Mouse (Mus musculus) heart, adult 9 months (tissue): ENCODE data around the gene Pdpn.
"Not testable (repeated sequence)": the region's sequence is repeated elsewhere in the genome, so short reads cannot be mapped to it uniquely, and the experiment has no call there.

Experiments
- DNase-seq, 2 experiments: peaks; one replicate each; pipeline ENCODE4 v3.0.0; 2022; ENCODE audit warnings: low spot score in 2 of 2

The Pdpn gene

GRCm38 (mm10) chr4:143299325-143300070 lies at the start of gene Pdpn:
TSS of gene Pdpn (minus strand) at chr4:143299564.
- peak; percentile 29 to 55 for DNase-seq

GRCm38 (mm10) chr4:143348678-143349077 lies 49.3 kb upstream of the Pdpn start:
- no peak for DNase-seq

DNA sequence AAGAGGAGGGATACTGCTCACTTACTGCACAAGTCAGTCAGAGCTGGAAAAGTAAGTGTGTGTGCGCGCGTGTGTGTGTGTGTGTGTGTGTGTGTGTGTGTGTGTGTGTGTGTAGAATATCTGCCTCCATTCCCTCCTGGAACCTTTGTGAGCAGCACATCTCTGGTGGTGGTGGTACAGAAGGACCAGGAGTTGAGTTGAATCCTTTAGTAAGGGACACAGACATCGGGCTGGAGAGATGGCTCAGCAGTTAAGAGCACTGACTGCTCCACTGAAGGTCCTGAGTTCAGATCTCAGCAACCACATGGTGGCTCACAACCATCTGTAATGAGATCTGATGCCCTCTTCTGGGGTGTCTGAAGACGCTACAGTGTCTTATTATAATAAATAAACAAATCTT lies 46.1 kb upstream of the Pdpn start:
- not testable (repeated sequence) for DNase-seq

DNA sequence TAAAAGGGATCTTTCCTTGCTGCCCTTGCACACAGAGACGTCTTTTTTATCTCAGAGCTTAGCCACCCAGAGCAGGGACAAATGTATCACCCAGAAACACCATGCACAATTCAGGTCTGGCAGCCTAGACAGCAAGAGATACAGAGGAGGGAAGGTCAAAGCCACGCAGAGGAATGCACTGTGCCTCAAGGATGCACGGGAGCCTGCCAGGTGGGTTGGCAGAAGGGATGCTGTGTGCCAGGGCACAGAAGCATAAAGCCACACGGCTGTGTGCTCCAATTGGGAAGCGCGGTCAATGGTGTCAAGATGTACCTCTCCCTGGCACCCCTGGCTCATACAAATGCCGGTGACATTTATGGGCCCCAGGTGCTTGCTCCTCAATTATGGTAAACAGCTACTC lies 42.1 kb upstream of the Pdpn start:
- DNase-seq, result no peak

- no peak for DNase-seq
Measured at GRCm38 (mm10) chr4:143339808-143340207, 40.4 kb upstream of the Pdpn start.

DNA sequence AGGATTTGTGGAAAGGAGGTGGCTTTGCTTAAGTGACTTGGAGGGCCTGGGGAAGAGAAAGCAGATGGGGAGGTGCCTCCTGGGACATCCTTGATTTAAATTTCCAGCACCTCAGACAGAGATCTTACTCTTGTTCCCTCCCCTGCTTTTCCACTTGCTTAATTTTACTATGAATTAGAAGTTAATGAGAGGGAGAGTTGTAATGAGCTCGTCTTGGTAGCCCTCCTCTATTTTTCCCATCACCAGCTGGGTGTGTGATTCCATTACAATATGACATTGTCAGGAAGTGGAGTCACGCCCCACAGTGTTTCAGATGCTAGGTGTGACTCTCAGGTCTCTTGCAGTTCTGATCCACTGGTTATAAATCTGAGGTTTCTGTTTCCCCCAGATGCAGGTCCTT lies 36.7 kb upstream of the Pdpn start:
- no peak for DNase-seq

DNA sequence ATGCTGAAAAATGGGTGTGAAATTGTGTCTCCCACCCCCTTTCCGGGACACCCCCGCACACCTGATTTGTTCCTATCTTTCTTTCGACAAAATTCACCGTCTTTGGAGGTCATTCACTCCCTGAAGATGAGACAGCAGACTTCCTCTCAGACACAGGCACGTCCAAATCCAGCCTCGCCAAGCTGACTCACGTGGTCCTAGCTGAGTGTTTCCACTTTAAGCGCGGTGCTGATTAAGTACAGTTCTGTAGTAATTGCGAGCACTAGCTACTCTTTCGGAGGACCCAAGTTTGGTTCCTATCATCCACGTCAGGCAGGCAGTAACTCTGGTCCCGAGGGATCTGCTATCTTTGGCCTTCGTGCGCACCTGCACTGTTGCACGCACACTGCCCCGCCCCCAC lies 35.6 kb upstream of the Pdpn start:
- DNase-seq, result peak in 1 of 2 experiments; percentile 7

DNA sequence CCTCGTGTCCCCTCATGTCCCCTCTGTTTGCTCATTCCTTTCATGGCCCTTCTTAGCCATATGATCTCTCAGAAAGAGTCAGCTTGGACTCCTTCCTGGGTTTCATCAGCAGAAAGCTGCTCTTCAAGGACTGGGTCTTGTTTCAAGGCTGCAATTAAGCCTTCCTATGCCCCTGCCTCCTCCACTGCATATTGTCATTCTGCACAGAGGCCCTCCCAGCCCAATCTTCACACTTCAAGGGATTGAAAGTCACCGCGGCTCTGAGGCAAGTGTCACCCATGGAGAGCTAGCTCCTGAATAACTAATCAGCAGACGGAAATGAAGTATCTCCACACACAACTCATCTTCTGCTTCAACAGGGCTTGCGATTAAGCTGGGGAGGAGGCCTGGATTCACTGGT lies 34.8 kb upstream of the Pdpn start:
- DNase-seq, result no peak

- no peak for DNase-seq
Measured at GRCm38 (mm10) chr4:143331787-143332186, 32.4 kb upstream of the Pdpn start.

DNA sequence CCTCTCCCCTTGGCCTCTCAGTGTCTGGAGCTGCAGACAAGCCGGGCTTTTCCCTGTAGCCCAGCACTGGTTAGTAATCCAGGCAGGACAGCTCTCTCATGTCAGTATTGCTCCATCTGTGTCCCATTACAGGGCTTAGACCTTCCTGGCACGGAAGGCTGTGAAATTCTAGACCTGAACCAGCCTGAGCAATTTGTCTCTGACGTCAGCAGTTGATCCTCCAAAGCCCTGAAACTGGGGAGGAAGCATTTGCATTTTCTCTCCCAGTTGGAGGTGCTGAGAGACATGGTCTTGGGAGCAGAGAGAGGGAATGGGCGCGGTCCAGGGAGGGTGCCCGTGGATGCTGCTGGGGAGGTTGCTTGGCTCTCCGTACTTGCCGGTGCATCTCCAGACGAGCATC lies 31.2 kb upstream of the Pdpn start:
- DNase-seq, result peak; percentile 4 to 10

GRCm38 (mm10) chr4:143325625-143325941 lies 26.2 kb upstream of the Pdpn start:
- peak; percentile 27 to 63 for DNase-seq

DNA sequence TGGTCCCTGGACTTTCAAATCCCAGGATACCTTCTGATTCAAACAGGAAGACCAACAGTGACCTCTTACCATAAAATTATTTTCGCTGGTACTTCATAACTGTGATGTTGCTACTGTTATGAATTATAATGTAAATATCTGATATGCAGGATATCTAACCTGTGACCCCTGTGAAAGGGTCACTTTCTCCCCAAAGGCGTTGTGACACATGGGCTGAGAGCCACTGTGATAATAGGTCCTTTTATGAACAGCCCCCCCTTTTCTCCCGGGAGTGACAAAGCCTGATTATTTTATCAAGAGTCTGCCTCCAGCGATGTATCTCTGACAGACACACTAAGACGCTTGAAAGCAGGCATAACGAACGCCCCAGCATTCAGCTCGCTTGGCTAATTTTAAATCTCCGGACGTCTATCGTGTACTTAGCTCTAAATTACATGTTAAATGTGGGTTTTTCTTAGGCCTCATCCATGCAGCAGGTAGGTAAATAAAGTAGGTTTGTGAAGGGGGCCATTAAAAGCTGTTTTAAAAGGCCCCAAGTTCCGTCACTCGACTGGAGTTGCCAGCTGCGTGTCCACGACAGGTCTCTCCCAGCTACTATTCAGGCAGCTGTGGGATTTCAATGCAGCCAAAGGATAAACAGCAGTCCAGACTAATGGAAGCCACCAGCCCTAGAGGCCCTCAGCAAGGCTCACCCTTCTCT lies 25.7 kb upstream of the Pdpn start:
- no peak for DNase-seq

DNA sequence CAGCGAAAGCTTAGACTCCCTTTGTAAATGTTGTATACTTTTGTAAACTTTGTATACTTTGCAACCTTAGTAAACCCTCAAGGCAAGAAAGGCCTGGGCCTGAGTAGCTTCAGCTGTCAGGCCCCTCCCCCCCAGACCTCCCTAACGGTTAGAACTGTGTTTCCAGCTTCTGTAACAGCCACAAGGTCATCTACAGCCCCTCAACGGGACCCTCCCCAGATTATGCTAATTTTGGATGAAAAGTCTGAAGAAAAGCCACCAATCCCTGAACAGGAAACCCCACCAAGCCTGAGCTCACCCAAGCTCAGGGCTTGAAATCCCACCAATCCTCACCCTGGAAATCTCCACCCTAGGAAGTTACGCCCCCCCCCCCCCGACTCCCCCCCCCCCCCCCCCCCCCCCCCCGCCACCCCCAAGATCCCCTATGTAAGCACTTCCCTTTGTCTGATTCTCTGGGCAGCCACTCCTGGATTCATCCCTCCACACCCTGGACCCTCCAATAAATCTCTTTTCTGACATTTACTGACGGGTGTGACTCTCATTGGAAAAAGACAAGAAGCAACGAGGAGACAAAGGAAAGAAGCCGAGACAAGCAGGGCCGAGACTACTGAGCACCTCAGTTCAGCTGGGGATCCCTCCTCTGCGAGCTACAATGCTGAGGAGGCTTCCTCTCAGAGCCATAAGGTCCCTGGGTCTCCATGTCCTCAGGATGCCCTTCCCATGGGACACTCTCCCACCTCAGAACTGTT lies 25.0 kb upstream of the Pdpn start:
- no peak for DNase-seq

DNA sequence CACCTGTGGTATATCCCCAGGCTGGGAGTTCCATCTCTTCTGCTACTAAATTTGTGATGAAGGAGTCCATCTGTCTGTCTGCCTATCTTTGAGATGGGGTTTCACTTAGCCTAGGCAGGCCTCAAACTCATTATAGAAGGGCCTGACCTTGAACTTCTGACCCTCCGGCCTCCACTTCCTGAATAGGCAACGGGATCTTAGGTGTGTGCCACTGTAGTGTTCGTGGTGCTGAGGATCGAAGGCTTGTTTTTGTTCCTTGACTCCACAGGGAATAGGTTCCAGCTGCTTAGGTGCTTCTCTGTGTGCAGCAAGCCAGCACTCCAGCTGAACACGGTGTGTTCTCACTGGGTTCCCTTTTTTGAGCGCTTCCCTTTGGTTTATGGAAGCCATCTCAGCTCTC lies 13.9 kb upstream of the Pdpn start:
- no peak for DNase-seq

- DNase-seq, result no peak
Measured at GRCm38 (mm10) chr4:143311341-143311740, 12.0 kb upstream of the Pdpn start.

- DNase-seq, result no peak
Measured at GRCm38 (mm10) chr4:143305987-143306772, 6.8 kb upstream of the Pdpn start.

- no peak for DNase-seq
Measured at GRCm38 (mm10) chr4:143305031-143305430, 5.7 kb upstream of the Pdpn start.

DNA sequence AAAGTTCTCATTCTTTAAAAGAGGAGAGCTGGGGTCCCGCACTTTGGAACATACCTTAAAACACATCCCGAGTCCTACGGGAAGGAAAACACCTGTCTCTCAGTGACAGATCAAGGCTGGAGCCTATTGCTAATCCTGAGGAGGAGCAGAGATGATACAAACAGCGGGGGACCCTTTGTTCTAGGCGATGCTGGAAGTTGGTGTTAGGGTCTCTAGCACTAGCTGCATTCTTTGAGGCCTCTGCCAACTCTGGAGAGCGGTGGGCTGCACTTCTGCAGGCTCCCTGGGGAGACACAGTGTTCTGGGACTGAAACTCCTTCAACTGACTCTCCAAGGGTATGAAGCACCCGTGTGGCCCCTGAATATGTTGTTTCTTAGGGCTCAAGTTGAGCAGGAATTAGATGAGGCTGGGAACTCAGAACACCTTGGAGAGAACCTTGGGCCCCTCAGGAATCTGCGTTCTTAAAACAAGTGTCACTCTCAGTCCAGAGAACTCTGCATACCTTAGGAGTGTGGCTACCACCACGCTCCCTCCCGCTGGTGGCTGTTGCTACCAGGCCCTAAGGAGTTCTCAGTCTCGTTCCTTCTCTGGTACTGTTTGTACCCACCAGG lies 3.0 kb upstream of the Pdpn start:
- DNase-seq, result no peak

GRCm38 (mm10) chr4:143301875-143302274 lies 2.5 kb upstream of the Pdpn start:
- no peak for DNase-seq

- no peak for DNase-seq
Measured at GRCm38 (mm10) chr4:143301042-143301441, 1.7 kb upstream of the Pdpn start.

DNA sequence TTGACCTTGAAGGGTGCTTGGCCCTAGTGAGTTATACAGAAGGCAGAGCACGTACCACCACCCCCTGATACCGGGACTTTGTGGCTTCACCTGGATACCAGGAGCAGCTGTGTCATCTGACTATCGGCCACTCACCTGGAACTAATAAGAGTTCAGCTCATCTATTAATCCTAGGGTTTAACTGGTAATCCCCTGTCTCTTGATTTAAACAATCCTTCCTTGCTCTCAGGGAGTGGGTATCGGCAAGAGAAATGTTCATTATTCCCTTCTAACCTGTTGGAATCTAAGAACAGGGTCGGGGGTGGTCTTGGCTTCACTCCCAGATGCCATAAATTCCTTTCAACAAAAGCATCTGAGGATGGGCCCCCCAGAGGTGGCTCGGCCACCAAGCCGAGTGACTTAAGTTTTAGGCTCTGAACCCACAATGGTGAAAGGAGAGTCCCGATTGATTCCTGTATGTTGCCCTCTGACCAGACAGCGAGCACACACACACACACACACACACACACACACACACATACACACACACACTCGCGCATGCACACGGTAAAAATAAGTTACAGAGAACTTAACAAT lies 837 bp upstream of the Pdpn start:
- no peak for DNase-seq
